Mouse (Mus musculus) midbrain, postnatal 0 days (tissue): ENCODE data around the gene Zfhx3. TPM values are rescaled to one million over a fixed set of nuclear protein-coding genes. Genes with fewer than 3 reads are reported as not detected.

Experiments
- ATAC-seq: fragments of 200-750 bp; cut with Nextera tagmentation; 2 replicates; pipeline ENCODE4 v1.8.0; 2017; ENCODE audit warnings: moderate number of reproducible peaks, mild to moderate bottlenecking, moderate TSS enrichment, moderate library complexity; ENCODE audit not compliant: low FRiP score
- DNase-seq: peaks from one replicate; pipeline ENCODE4 v3.0.0-alpha.2; 2015; ENCODE audit warnings: low spot score
- H3K27ac ChIP-seq: fragments of 300-500 bp; sonication (generic); 2 replicates; pipeline ENCODE4 v1.5.1; 2014; ENCODE audit warnings: low read depth, mild to moderate bottlenecking, low read length, mixed read lengths
- H3K27me3 ChIP-seq: fragments of 300-500 bp; sonication (generic); 2 replicates; pipeline ENCODE4 v1.6.1; 2014; ENCODE audit warnings: low read length, control low read depth, mixed read lengths; ENCODE audit not compliant: insufficient read depth
- H3K36me3 ChIP-seq: fragments of 300-500 bp; sonication (generic); 2 replicates; pipeline ENCODE4 v1.6.1; 2014; ENCODE audit warnings: low read length, control low read depth, mixed read lengths; ENCODE audit not compliant: insufficient read depth
- H3K4me1 ChIP-seq: fragments of 300-500 bp; sonication (generic); 2 replicates; pipeline ENCODE4 v1.6.1; 2014; ENCODE audit warnings: mild to moderate bottlenecking, control low read depth, antibody characterized with exemption, low read length, mixed read lengths; ENCODE audit not compliant: insufficient read depth
- H3K4me2 ChIP-seq: fragments of 300-500 bp; sonication (generic); 2 replicates; pipeline ENCODE4 v1.6.1; 2014; ENCODE audit warnings: low read depth, mild to moderate bottlenecking, low read length, mixed read lengths; ENCODE audit not compliant: poor library complexity, severe bottlenecking
- H3K4me3 ChIP-seq: fragments of 300-500 bp; sonication (generic); 2 replicates; pipeline ENCODE4 v1.5.1; 2014; ENCODE audit warnings: low read depth, mild to moderate bottlenecking, low read length, moderate library complexity
- H3K9ac ChIP-seq: fragments of 300-500 bp; sonication (generic); replicated peaks from 2 replicates; pipeline ENCODE4 v1.6.1; 2014; ENCODE audit warnings: mild to moderate bottlenecking, low read length, moderate library complexity, mixed read lengths; ENCODE audit not compliant: poor library complexity, severe bottlenecking
- H3K9me3 ChIP-seq: fragments of 300-500 bp; sonication (generic); 2 replicates; pipeline ENCODE4 v1.6.1; 2016; ENCODE audit warnings: low read length, control low read depth
- CTCF ChIP-seq: IDR thresholded peaks from 2 replicates; pipeline ENCODE4 v1.5.1; 2016; ENCODE audit warnings: antibody characterized with exemption, mild to moderate bottlenecking
- WGBS: fragments of 180-500 bp; shearing (Covaris S2); extraction: QIAGEN DNeasy Blood & Tissue Kit; methylation state at CpG from one replicate; pipeline ENCODE4 v1.1.7; 2014; 5-methylcytosine and 5-hydroxymethylcytosine counted together
- polyA plus RNA-seq: library from polyadenylated mRNA; unstranded; fragments of >200 nt; fragmentation: Nextera tagmentation; extraction: Ambion mirVana; gene quantifications from 2 replicates; pipeline ENCODE4 v1.2.1, GENCODE M21; 2015
- total RNA-seq: library from RNA; depleted of rRNA; stranded (reverse); fragments of >200 nt; gene quantifications from 2 replicates; pipeline ENCODE4 v1.2.3, GENCODE M21; 2014

Zfhx3 gene
- total and polyA plus RNA-seq, 2 experiments from 2014 or later = 33.1 to 44.5 TPM

GRCm38 (mm10) chr8:108583867-108584661, 641.6 kb downstream of the Zfhx3 start:
- TF ChIP-seq CTCF = no peak
- 91% methylated on average over 9 of the region's 9 CpGs for WGBS
- no peaks in the 10 kb centered on the region for H3K36me3 ChIP-seq
- H3K27ac ChIP-seq = no peak overlapping the region
- DNase-seq (no peak), ATAC-seq (no peak)
- no peaks in the 10 kb centered on the region for H3K9me3 ChIP-seq
- H3K27me3 ChIP-seq = no peaks in the 10 kb centered on the region
- no peak overlapping the region for H3K4me3 ChIP-seq
- H3K4me1 ChIP-seq = no peaks in the 10 kb centered on the region
- H3K9ac ChIP-seq = no peak overlapping the region
- no peak overlapping the region for H3K4me2 ChIP-seq

GRCm38 (mm10) chr8:108584662-108584978, 642.2 kb downstream of the Zfhx3 start:
- no peaks in the 10 kb centered on the region for H3K36me3 ChIP-seq
- no peaks in the 10 kb centered on the region for H3K9me3 ChIP-seq
- ATAC-seq = no peak
- H3K27me3 ChIP-seq = no peaks in the 10 kb centered on the region
- H3K9ac ChIP-seq = no peak overlapping the region
- H3K4me1 ChIP-seq = no peaks in the 10 kb centered on the region
- H3K27ac ChIP-seq = no peak overlapping the region
- H3K4me3 ChIP-seq = no peak overlapping the region
- no peak for TF ChIP-seq CTCF
- no peak for DNase-seq
- WGBS = 82% methylated on average over 4 of the region's 4 CpGs
- H3K4me2 ChIP-seq = no peak overlapping the region

DNA sequence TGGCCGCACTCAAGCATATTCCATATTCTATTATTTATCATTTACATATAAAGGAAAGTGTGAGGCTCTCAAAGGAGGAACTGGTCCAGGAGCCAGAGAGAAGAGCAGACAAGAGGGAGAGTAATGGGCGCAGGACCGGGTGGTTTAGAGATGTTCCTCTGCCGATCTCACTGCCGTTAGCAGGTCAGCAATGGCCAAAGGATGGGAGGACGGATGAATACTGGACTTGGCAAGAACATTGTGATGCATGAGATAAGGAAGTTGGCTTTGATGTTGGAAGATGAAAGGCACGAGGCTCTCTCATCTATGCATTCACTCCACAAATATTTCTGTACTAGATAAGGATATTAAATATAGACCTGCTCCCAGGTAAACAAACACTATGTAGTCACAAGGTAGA, 648.6 kb downstream of the Zfhx3 start:
- no peak overlapping the region for H3K9ac ChIP-seq
- 94% methylated on average over 7 of the region's 7 CpGs for WGBS
- no peaks in the 10 kb centered on the region for H3K4me1 ChIP-seq
- no peak overlapping the region for H3K4me2 ChIP-seq
- no peak overlapping the region for H3K27ac ChIP-seq
- H3K27me3 ChIP-seq = no peaks in the 10 kb centered on the region
- no peak for ATAC-seq
- no peak overlapping the region for H3K4me3 ChIP-seq
- no peak for DNase-seq
- H3K36me3 ChIP-seq = no peaks in the 10 kb centered on the region
- H3K9me3 ChIP-seq = no peaks in the 10 kb centered on the region
- no peak for TF ChIP-seq CTCF

DNA sequence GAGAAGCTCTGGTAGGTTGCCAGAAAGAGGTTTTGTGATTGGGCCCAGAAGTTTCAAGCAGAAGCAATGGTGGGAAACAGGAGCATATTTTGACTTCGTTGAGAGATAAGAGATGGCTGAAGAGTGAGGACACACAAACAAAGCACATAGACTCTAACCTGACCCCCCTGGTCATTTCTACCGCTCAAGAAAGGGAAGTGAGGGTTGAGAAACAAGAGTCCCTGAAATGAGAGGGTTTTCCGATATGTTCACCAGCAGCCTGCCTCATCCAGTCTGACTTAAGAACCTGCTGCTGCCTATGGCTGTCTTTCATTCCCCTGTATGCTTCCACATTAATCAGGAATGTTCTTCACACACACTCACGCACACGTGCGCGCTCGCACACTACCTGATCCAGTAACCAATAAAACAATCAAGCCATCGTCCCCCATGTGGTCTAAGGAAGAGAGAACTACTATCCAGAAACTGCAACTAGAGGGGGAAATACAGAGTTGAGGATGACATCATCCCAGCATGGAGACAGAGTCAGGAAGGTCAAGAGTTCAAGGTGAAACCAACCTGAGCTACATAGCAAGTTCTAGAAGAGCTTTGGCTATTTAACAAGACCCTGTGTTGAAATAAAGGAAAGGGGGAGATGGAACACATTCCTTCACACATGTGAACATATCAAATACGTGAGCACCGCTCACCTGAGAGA, 649.7 kb downstream of the Zfhx3 start:
- Histone ChIP-seq H3K4me3 (no peak overlapping the region), H3K9me3 (no peaks in the 10 kb centered on the region), H3K9ac (no peak overlapping the region), H3K4me2 (no peak overlapping the region), H3K4me1 (no peaks in the 10 kb centered on the region), H3K36me3 (no peaks in the 10 kb centered on the region), H3K27ac (no peak overlapping the region), H3K27me3 (no peaks in the 10 kb centered on the region)
- 95% methylated on average over 11 of the region's 11 CpGs for WGBS
- no peak for ATAC-seq
- no peak for DNase-seq
- no peak for TF ChIP-seq CTCF

- no peaks in the 10 kb centered on the region for H3K27me3 ChIP-seq
- H3K27ac ChIP-seq = no peak overlapping the region
- H3K36me3 ChIP-seq = no peaks in the 10 kb centered on the region
- no peak for TF ChIP-seq CTCF
- WGBS = 68% methylated on average over 13 of the region's 13 CpGs
- H3K4me1 ChIP-seq = no peaks in the 10 kb centered on the region
- no peaks in the 10 kb centered on the region for H3K9me3 ChIP-seq
- no peak overlapping the region for H3K4me2 ChIP-seq
- ATAC-seq (no peak), DNase-seq (no peak)
- no peak overlapping the region for H3K9ac ChIP-seq
- no peak overlapping the region for H3K4me3 ChIP-seq
Observed at GRCm38 (mm10) chr8:108592990-108593589, 650.6 kb downstream of the Zfhx3 start.

- no peak overlapping the region for H3K27ac ChIP-seq
- WGBS = 66% methylated on average over 9 of the region's 9 CpGs
- no peaks in the 10 kb centered on the region for H3K9me3 ChIP-seq
- no peak for TF ChIP-seq CTCF
- no peaks in the 10 kb centered on the region for H3K36me3 ChIP-seq
- peak; percentile 17 for DNase-seq
- H3K4me1 ChIP-seq = no peaks in the 10 kb centered on the region
- no peaks in the 10 kb centered on the region for H3K27me3 ChIP-seq
- ATAC-seq = no peak
- no peak overlapping the region for H3K9ac ChIP-seq
- no peak overlapping the region for H3K4me2 ChIP-seq
- no peak overlapping the region for H3K4me3 ChIP-seq
Observed at GRCm38 (mm10) chr8:108593891-108594290, 651.4 kb downstream of the Zfhx3 start.
